22 mouse cellular contexts compared by ENCODE assay signal in the genomic region with DNA sequence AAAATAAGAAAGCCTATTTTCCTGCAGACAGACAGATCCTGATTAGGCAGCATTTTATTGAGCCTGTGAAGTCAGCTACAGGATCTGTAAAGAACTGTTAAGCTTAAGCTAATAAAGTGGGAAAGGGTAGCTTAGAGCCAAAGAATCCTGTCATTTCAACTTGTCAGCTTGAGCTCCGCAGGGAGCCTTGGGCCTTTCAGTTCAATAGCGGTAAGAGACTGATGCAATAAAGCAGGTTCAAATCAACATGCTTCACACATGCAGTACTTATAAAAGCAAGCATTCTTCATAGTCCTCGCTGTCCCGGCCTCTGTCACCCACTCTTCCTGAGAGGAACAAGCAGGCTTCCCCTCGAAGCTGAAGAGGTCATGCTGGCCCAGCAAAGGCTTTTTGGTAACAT.
A peak's percentile ranks its signal among the peaks of the same experiment; 100 is the strongest.
DNase-seq lines count a peak whose midpoint lies in the region; ATAC-seq lines count a peak whose summit lies in the region.
"Had no signal": no experiment of that assay in that cellular context is flagged by ENCODE, and none has a peak within 500 bp of the region (broad histone marks: within the 10 kb centered on the region; RNA-seq: fewer than 3 reads in every experiment).

No protein-coding gene starts in this region.

- no peak overlapping the region for H3K4me3 ChIP-seq in intestine, embryonic 16.5 days (ENCODE audit: low read length)
- no peak overlapping the region for H3K4me3 ChIP-seq in intestine, embryonic 15.5 days (replicated peaks)
- H3K4me3 ChIP-seq in forebrain, embryonic 14.5 days (ENCODE audit: low read depth, low read length), result no peak overlapping the region
- H3K4me3 ChIP-seq in midbrain, embryonic 13.5 days (replicated peaks), result no peak overlapping the region
- H3K4me3 ChIP-seq: embryonic facial prominence, embryonic 13.5 days; heart, adult 2 months had no signal

- H3K4me1 ChIP-seq in intestine, embryonic 16.5 days (ENCODE audit: control insufficient read depth, insufficient read depth, low read length), result peaks cover 28% of the 10 kb centered on the region
- peaks cover 22% of the 10 kb centered on the region; the same call in 1 of the 2 replicates for H3K4me1 ChIP-seq in intestine, embryonic 15.5 days (replicated peaks)
- peaks cover 12% of the 10 kb centered on the region for H3K4me1 ChIP-seq in forebrain, embryonic 14.5 days (ENCODE audit: control insufficient read depth, insufficient read depth, low read length)
- H3K4me1 ChIP-seq in midbrain, embryonic 13.5 days (replicated peaks), result peaks cover 16% of the 10 kb centered on the region

- H3K36me3 ChIP-seq in intestine, embryonic 16.5 days (ENCODE audit: control insufficient read depth, insufficient read depth, low read length), result no peaks in the 10 kb centered on the region
- H3K36me3 ChIP-seq in intestine, embryonic 15.5 days, result no peaks in the 10 kb centered on the region
- no peaks in the 10 kb centered on the region for H3K36me3 ChIP-seq in forebrain, embryonic 14.5 days (ENCODE audit: control insufficient read depth, insufficient read depth, low read length)
- H3K36me3 ChIP-seq in midbrain, embryonic 13.5 days, result no peaks in the 10 kb centered on the region
- H3K36me3 ChIP-seq: embryonic facial prominence, embryonic 13.5 days had no signal

- H3K27me3 ChIP-seq in intestine, embryonic 16.5 days (replicated peaks; ENCODE audit: control insufficient read depth, insufficient read depth, low read length), result no peaks in the 10 kb centered on the region
- no peaks in the 10 kb centered on the region for H3K27me3 ChIP-seq in intestine, embryonic 15.5 days (replicated peaks)
- H3K27me3 ChIP-seq in forebrain, embryonic 14.5 days (replicated peaks; ENCODE audit: control insufficient read depth, insufficient read depth, low read length), result no peaks in the 10 kb centered on the region
- peaks cover 8% of the 10 kb centered on the region; the same call in 1 of the 2 replicates for H3K27me3 ChIP-seq in midbrain, embryonic 13.5 days
- H3K27me3 ChIP-seq: CH12.LX; embryonic facial prominence, embryonic 13.5 days had no signal

- H3K9me3 ChIP-seq in intestine, embryonic 16.5 days (ENCODE audit: control insufficient read depth, low read length), result no peaks in the 10 kb centered on the region
- H3K9me3 ChIP-seq in intestine, embryonic 15.5 days, result no peaks in the 10 kb centered on the region
- no peaks in the 10 kb centered on the region for H3K9me3 ChIP-seq in forebrain, embryonic 14.5 days (replicated peaks; ENCODE audit: control insufficient read depth, low read length)
- no peaks in the 10 kb centered on the region for H3K9me3 ChIP-seq in midbrain, embryonic 13.5 days
- H3K9me3 ChIP-seq: embryonic facial prominence, embryonic 13.5 days had no signal

- H3K4me2 ChIP-seq in intestine, embryonic 16.5 days (ENCODE audit: low read depth, low read length), result no peak overlapping the region
- H3K4me2 ChIP-seq in intestine, embryonic 15.5 days (replicated peaks), result no peak overlapping the region
- no peak overlapping the region for H3K4me2 ChIP-seq in forebrain, embryonic 14.5 days (ENCODE audit: low read length)
- no peak overlapping the region for H3K4me2 ChIP-seq in midbrain, embryonic 13.5 days (replicated peaks)
- H3K4me2 ChIP-seq: embryonic facial prominence, embryonic 13.5 days had no signal

- ATAC-seq in cerebellum, adult (ENCODE audit: insufficient number of reproducible peaks, low FRiP score, low TSS enrichment), result no peak
- ATAC-seq in intestine, embryonic 16.5 days, result no peak
- no peak for ATAC-seq in intestine, embryonic 15.5 days
- ATAC-seq in forebrain, embryonic 14.5 days, result peak; percentile 78
- peak; percentile 70 for ATAC-seq in midbrain, embryonic 13.5 days
- ATAC-seq in CD4-positive, CD25-positive, alpha-beta regulatory T cell, adult 4 months, result no peak
- no peak for ATAC-seq in inflammation-experienced regulatory T-cells, adult 6 months

- H3K27ac ChIP-seq in intestine, embryonic 16.5 days (ENCODE audit: low read length), result 0 out of 2 replicates have a peak overlapping the region, but pooled peaks have one; percentile 6
- H3K27ac ChIP-seq in intestine, embryonic 15.5 days, result no peak overlapping the region
- H3K27ac ChIP-seq in forebrain, embryonic 14.5 days (ENCODE audit: low read depth, low read length), result no peak overlapping the region
- 0 out of 2 replicates have a peak overlapping the region, but pooled peaks have one; percentile 3 for H3K27ac ChIP-seq in midbrain, embryonic 13.5 days
- H3K27ac ChIP-seq: embryonic facial prominence, embryonic 13.5 days; heart, adult 2 months; liver, embryonic 14.5 days had no signal

- no peak overlapping the region for H3K9ac ChIP-seq in intestine, embryonic 16.5 days (ENCODE audit: low read depth, low read length)
- H3K9ac ChIP-seq in intestine, embryonic 15.5 days, result no peak overlapping the region
- no peak overlapping the region for H3K9ac ChIP-seq in forebrain, embryonic 14.5 days (ENCODE audit: low read length)
- no peak overlapping the region for H3K9ac ChIP-seq in midbrain, embryonic 13.5 days (replicated peaks)
- H3K9ac ChIP-seq: embryonic facial prominence, embryonic 13.5 days; liver, embryonic 14.5 days had no signal

- DNase-seq in cerebellum, postnatal 10 days, result peak; percentile 13 to 19
- DNase-seq in forebrain, embryonic 14.5 days (ENCODE audit: low spot score), result peak; percentile 81
- DNase-seq: adrenal gland, postnatal 14 days; cerebellum, adult 9-11 months; heart, adult 2 months; heart, postnatal 14 days; kidney, adult 11 months; kidney, postnatal 25 days; left cerebral cortex, postnatal 4 days; lung, postnatal 10 days; right cerebral cortex, adult 18-20 months; spleen, adult 18-20 months; thymus, postnatal 14 days had no signal

- 54% methylated on average over 5 of the region's 5 CpGs for WGBS in intestine, embryonic 16.5 days
- WGBS in intestine, embryonic 15.5 days, result 71% methylated on average over 5 of the region's 5 CpGs
- WGBS in forebrain, embryonic 14.5 days, result 3% methylated on average over 5 of the region's 5 CpGs
- WGBS in midbrain, embryonic 13.5 days, result 9% methylated on average over 5 of the region's 5 CpGs

Comparison
In these comparisons a context has a peak if more than half of its experiments do, and no peak if none do; other contexts are left out.
1. H3K27ac ChIP-seq: peak in intestine, embryonic 16.5 days (single experiment) and midbrain, embryonic 13.5 days (single experiment); none in intestine, embryonic 15.5 days (single experiment) and forebrain, embryonic 14.5 days (single experiment).
2. ATAC-seq: peak in forebrain, embryonic 14.5 days (single experiment) and midbrain, embryonic 13.5 days (single experiment); none in cerebellum, adult (single experiment), intestine, embryonic 16.5 days (single experiment), intestine, embryonic 15.5 days (single experiment), CD4-positive, CD25-positive, alpha-beta regulatory T cell, adult 4 months (single experiment) and inflammation-experienced regulatory T-cells, adult 6 months (single experiment).